Mouse (Mus musculus) left cerebral cortex, adult 2 months (tissue): ENCODE data around the gene Gm12185. TPM values are rescaled to one million over a fixed set of nuclear protein-coding genes. Genes with fewer than 3 reads are reported as not detected.
"Not testable (repeated sequence)": the region's sequence is repeated elsewhere in the genome, so short reads cannot be mapped to it uniquely, and the experiment has no call there.

ENCODE experiments used
- DNase-seq, 2 experiments: peaks; one replicate each; pipeline ENCODE4 v3.0.0; 2021 to 2022; ENCODE audit warnings: low spot score in 2 of 2, mixed read lengths in 1 of 2; ENCODE audit errors: extremely low spot score in 1 of 2
- H3K27ac ChIP-seq: fragments of 200-600 bp; 2 replicates; pipeline ENCODE4 v1.8.1; 2022
- H3K4me3 ChIP-seq: fragments of 200-600 bp; 2 replicates; pipeline ENCODE4 v1.8.1; 2022
- CTCF ChIP-seq: fragments of 200-600 bp; IDR thresholded peaks from 2 replicates; pipeline ENCODE4 v1.8.1; 2022; ENCODE audit warnings: antibody characterized with exemption, mild to moderate bottlenecking, moderate library complexity
- intact Hi-C: fragments of 180-260 bp; cut with DNase I; formaldehyde crosslinking; loops from one replicate; pipeline ENCODE4 v1.15.1; 2025
- total RNA-seq, 2 experiments: library from RNA; stranded (reverse); gene quantifications; 2 replicates each; pipeline ENCODE4 v1.2.3; 2021

Gene Gm12185
- total RNA-seq, 2 experiments from 2014 or later, result 0.21 to 0.27 TPM

DNA sequence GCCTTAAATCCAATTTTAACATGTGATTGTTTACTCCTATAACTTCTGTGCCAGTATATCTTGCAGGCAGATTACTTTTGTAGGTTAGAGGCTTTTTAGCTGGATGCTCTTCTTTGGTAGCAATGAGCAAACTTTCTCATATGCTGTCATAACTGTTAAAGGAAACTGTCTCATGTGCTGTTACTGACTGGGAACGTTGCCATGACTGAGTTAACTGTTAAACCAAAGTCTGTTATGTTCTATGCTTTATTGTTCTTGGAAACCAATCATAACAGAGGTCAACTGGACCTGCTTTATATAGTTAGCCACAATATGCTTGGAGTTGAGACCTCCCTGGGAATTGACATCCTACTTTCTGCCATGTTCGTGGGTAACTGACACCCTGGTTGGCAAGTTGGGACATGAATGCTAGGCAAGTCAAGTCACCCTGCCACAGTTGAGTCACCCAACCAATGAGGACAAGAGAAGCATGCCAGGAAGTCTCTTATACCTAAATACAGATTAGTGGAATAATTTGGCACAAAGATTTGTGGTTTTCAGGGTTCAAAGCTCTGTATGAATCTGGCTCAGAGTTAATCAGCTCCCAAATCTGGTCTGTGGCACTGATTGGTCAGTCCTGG lies 93.1 kb downstream of the Gm12185 start:
- TF ChIP-seq CTCF, result no peak
- Histone ChIP-seq H3K27ac (no peak overlapping the region), H3K4me3 (no peak overlapping the region)
- no peak for DNase-seq
- intact Hi-C loops, result loop anchor here (10.0 kb wide), 1 partner anchor 146 kb away; no protein-coding TSS in a partner anchor

DNA sequence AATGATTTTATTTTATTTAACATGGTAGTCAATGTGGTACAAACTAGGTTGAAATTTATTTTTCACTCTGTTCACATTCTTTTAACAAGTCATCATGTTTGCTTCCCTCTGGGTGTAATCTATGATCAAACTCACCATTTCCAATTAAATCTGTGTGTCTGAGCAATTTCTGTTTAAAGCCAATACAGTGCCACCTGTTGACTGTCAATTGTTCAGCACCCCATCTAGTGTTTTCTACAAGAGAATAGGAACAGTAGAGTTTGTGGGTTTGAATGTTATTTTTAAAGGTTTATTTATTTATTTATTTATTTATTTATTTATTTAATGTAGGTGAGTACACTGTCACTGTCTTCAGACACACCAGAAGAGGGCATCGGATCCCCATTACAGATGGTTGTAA lies 115.3 kb downstream of the Gm12185 start:
- intact Hi-C loops, result no loop called here
- Histone ChIP-seq H3K27ac (no peak overlapping the region), H3K4me3 (no peak overlapping the region)
- DNase-seq, result no peak
- TF ChIP-seq CTCF, result no peak; the same call in 1 of the 2 replicates

DNA sequence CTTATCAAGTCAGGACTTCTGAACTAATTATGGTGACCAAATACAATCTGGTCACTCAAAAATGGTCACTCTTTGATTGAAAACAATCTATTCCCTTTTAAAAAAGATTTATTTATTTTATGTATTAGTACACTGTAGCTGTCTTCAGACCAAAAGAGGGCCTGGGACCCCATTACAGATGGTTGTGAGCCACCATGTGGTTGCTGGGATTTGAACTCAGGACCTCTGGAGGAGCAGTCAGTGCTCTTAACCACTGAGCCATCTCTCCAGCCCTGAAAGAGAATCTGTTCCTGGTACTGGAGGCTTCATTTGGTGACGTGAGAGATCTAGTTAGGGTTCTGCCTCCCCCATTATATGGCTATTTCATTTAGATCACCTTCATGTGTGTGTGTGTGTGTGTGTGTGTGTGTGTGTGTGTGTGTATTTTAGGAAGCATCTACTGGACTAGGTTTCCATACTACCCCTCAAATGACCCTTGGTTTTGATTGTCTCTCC lies 116.6 kb downstream of the Gm12185 start:
- H3K27ac ChIP-seq, intact Hi-C loops, DNase-seq, H3K4me3 ChIP-seq: not testable (repeated sequence)

DNA sequence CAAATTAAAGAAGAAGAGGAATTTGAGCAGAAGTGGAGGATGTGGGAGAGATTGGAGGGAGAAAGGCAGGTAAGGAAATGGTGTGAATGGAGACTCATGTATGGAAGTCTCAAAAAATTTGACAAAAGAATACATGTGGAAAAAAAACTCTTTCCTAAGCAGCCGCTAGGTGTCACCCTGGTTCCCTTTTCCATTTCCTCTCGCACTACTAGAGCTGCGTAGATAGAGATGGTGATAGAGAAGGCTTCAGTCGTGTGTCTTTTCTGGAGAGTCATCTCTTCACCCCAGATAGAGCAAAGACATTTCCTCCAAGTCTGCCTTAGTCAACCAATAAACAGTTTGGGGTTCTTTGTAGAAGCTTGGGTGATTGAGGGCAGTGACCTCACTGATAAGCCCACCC lies 117.6 kb downstream of the Gm12185 start:
- Histone ChIP-seq H3K27ac (no peak overlapping the region), H3K4me3 (no peak overlapping the region)
- intact Hi-C loops, result loop anchor here (1.0 to 5.0 kb wide), 3 partner anchors 229 to 663 kb away; no protein-coding TSS in a partner anchor
- peak; percentile 52 to 55 for DNase-seq
- TF ChIP-seq CTCF, result peak; percentile 86

DNA sequence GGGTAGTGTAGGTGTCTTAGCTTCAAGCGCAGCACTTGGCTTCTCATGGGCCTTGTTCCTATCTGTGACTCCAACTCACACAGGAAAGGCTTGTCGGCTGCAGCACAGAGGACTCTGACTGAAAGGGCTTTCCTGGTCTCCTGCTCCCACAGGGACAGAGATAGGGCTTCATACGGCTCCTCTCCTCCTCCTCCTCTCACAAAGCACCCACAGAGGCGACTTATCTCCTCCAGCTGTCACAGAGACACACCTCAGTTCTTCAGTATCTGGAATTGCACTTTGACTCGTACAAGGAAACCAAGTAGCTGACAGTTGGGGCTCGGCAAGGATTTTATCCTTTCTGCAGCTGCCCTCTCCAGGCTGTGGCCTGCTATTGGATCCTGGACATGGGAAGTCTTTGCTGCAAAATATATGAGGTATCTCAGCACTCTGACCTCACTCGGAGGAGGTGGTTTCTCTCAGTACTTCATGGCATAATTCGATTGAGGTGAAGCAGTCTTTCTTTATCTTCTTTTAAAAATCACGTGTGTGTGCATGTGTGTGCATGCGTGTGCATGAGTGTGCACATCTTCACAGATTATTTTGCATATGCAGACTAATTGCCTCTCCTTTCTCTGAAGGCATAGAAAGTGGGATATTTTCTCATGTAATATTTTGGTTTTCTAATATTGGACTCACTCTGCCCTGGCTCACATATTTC lies 118.3 kb downstream of the Gm12185 start:
- intact Hi-C loops, result loop anchor here (1.0 to 5.0 kb wide), 3 partner anchors 230 to 664 kb away; no protein-coding TSS in a partner anchor
- Histone ChIP-seq H3K27ac (no peak overlapping the region), H3K4me3 (no peak overlapping the region)
- TF ChIP-seq CTCF, result no peak
- DNase-seq, result no peak

DNA sequence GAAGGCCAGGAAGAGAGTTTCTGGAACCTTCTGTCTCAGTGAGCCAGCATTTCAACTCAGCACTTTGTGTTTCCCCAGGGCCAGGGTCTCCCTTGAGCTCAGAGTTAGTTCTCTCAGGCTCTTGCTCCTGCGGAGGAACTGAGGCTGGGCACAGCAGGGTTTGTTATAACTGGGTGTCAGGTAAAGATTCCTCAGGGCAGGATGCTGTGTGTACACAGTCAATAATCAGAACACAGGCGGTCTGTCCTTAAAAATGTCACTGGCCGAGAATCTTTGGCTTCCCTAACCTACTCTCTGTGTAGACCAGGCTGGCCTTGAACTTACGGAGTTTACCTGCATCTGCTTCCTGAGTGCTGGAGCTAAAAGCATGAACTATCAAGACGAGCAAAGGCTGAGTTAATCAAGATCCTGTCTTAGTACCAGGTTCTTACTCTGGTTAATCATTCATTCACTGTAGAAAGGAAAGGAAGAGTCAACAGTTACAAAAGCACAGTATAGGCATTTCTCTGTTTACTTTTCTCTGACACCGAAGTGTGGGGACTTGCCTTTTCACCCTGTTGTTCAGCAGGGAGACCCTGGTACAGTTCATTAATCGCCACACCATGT lies 119.2 kb downstream of the Gm12185 start:
- Histone ChIP-seq H3K27ac (peak overlapping the region; percentile 64), H3K4me3 (no peak overlapping the region)
- no peak for DNase-seq
- no peak for TF ChIP-seq CTCF
- intact Hi-C loops, result loop anchor here (5.0 kb wide), 2 partner anchors 395 to 665 kb away; no protein-coding TSS in a partner anchor

DNA sequence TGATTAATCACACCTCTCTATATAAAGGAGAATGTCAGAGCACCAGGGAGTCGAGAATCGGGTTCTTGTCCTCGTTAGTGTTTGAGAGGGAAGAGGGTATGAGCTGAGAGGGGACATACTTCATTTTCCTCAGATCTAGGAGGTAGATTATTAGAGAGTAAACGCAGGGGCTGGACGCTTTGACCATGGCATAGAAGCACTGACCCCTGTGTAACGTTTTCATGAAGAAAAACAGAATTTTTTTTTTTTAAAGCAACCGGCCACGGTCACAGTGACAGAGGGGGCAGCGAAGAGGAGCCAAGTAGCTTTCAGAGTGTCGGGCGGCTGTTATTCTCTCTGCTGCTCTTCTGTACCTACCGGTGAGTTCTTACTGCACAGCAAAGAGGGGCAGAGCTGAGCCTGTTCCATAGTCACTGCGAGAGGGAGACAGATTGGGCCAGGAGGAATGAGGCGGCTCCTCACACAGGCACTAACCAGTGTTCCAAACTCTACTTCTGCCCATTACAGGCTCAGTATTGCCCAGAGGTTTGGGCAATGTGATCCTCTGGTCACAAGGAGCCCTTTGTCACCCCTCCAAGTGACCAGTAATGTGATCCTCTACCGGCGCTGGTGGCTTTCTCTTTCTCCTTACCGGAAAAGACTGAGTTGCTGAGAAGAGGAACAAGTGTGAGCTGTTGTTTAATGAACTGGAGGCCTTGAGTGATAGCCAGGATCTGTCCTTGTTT lies 120.0 kb downstream of the Gm12185 start:
- peak overlapping the region; percentile 61 for H3K4me3 ChIP-seq
- peak overlapping the region; percentile 64 for H3K27ac ChIP-seq
- intact Hi-C loops, result loop anchor here (5.0 kb wide), 2 partner anchors 395 to 665 kb away; no protein-coding TSS in a partner anchor
- TF ChIP-seq CTCF, result no peak; the same call in 1 of the 2 replicates
- DNase-seq, result no peak

DNA sequence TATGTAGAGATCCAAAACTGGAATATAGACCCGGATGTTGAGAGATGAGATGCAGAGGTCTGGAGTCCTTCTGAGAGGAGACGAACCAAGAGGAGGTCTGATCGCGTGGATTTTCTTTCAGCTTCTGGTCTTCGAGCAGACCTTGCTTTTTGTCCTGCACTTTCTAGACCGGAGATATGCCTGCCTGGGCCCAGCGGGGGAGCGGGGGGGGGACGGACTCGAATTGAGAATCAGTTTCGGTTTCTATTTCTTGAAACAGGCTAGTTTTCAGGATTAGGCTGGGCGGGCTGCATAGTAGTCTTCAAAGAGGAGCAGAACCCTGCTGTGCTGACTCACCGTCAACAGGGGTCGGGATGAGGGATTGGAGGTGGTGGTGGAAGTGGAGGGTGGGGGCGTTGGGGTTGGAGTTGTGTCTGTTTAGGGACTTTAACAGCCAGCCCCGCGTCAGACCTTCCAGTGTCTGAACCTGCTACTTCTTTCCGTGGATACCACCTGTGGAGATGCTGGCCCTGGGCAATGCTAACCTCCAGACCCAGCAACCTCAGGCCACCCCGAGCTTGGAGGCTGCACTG lies 120.7 kb downstream of the Gm12185 start, which contains the start of gene Irgm1:
Gene Irgm1, minus strand, starts transcription at position 483 of the 572 bp plus-strand sequence.
- Histone ChIP-seq H3K27ac (peak within 1 kb of the TSS; percentile 64), H3K4me3 (peak within 1 kb of the TSS; percentile 61)
- intact Hi-C loops, result loop anchor here (5.0 kb wide), 2 partner anchors 396 to 666 kb away; no protein-coding TSS in a partner anchor
- DNase-seq, result peak; percentile 27 to 28
- no peak for TF ChIP-seq CTCF

DNA sequence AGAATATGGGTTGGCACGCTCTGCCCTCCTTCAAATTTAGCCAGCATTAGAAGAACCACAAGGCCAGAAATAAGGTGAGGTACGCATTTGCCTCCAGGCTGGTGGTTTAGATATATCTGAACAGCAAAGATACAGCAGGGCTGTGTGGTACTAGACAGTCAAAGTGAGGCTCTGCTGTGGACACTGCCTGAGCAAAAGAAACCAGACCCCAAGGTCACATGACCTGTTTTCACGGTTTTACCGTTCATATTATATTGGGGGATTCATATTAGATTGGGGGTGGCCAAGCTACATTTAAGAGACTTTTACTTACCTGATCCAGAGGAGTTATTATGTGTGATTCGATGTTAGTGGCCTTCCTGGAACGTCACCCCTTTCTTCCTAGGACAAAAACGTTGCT lies 121.2 kb downstream of the Gm12185 start:
- DNase-seq, result no peak
- Histone ChIP-seq H3K27ac (peak overlapping the region; percentile 64), H3K4me3 (peak overlapping the region; percentile 61)
- no peak for TF ChIP-seq CTCF
- intact Hi-C loops, result loop anchor here (5.0 kb wide), 2 partner anchors 397 to 667 kb away; no protein-coding TSS in a partner anchor

DNA sequence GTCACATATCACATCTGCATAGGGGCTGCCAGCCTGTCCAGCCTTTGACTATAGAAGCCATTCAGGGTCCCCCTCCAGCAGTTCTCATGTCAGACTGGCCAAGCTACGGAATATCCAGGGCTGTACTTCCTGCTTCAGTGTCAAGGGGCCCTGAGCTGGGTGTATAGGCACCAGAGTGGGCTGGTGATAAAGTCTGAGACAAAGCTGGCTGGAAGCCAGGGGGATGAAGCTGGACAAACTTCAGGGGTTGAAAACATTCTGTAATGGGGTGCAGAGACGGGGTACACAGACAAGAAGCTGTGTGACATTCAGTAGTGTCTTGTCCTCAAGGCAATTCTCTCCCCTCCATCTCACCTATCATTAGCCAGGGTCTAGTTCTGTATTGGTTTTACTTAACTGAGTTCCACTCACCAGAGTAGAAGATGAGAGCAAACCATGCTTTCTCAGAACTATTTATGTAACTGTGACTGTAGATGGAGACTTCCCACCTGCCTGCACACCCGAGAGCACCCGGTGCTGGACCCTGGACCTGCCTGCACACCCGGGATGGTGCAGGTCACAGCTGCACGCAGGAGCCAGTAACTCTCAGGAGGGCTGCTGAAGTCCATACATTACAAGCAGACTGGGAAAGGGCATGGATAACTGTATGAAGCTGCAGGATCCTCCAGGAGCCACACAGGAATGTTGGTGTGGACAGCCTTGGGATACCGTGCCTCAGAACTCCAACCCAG lies 122.5 kb downstream of the Gm12185 start:
- peak overlapping the region; percentile 61 for H3K4me3 ChIP-seq
- TF ChIP-seq CTCF, result no peak
- intact Hi-C loops, result loop anchor here (5.0 kb wide), 2 partner anchors 398 to 668 kb away; no protein-coding TSS in a partner anchor

More for the DNA sequence above, 122.5 kb downstream of the Gm12185 start:
- no peak for DNase-seq
- no peak overlapping the region for H3K27ac ChIP-seq
